Mouse (Mus musculus) bone marrow macrophage, adult 2 months (primary cell): ENCODE results near the gene Adam25.
"Not testable (repeated sequence)": the region's sequence is repeated elsewhere in the genome, so short reads cannot be mapped to it uniquely, and the experiment has no call there.

Experiments used
- CTCF ChIP-seq: IDR thresholded peaks from 2 replicates; pipeline ENCODE4 v1.5.1; 2012; ENCODE audit warnings: low read depth, mild to moderate bottlenecking, low read length, moderate library complexity
- POLR2A ChIP-seq: IDR thresholded peaks from 2 replicates; pipeline ENCODE4 v1.6.1; 2012; ENCODE audit warnings: mild to moderate bottlenecking, low read depth, low read length, borderline replicate concordance

DNA sequence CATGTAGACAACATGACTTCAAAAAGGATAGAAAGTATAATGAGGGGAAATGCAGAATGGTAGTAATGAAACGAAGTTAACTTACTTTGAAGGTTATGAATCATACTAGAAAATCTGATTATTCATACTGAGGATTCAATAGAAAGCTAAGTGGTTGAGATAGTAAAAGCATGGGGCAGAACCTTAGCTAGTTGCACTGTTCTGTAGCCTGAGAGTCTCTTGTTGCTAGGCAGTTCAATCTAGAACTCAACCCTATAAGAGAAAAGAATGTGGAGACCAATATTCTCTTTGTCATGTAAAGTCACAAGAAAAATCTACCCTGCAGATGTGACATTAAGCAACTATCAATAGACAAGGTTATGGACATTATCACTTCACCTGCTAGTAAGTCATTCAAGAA, at the start of gene Adam25:
- TF ChIP-seq CTCF, POLR2A: not testable (repeated sequence)
